Comparison of ENCODE assay signal across 8 mouse cellular contexts in the genomic region with DNA sequence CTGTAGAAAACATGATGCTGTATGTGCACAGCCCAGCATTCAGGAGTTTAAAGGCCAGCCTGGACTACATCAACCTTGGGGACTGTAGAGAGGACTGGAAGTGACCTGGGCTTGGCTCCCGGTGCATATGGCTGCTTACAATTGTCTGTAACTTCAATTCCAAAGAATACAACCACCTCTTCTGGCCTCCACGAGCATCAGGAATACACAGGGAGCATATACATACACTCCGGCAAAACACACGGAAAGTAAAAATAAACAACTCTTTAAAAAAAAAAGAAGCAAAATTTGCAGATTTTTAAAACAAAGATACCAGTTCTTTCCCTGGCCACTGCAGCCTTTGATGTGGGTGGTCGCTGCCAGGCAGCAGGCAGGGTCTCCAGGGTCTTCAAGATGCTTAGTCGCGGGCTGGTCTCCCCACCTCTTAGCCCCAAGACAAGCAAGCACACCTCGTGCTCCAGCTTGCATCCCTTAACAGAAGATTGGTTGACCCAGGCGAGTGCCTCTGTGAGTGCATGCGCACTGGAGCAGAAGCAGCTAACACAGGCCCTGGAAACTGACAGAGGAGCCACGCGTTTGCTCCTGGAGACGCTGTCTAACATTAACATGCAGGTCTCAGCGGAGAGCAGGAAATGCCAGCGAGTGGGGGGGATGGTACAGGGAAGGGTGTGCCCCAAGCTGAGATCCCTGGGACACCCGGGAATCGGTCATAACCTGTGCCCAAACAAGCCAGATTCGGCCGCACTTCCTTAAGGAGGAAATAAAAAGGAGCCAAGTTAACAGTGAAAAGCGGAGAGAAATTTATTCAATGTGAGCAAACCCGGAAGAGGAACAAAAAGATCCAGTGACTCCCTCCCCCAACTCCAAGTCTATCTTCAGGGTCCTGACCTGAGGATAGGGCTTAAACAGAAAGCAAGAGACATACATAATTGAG. TPM values are rescaled to one million over a fixed set of nuclear protein-coding genes. Genes with fewer than 3 reads are reported as not detected.
DNase-seq lines count a peak whose midpoint lies in the region; ATAC-seq lines count a peak whose summit lies in the region.

No protein-coding gene starts in this region.

- H3K4me1 ChIP-seq in hindbrain, embryonic 13.5 days (replicated peaks), result peaks cover 23% of the 10 kb centered on the region

- peak; percentile 66; the same call in 1 of the 2 replicates for ATAC-seq in hindbrain, embryonic 13.5 days (ENCODE audit: low FRiP score)

- H3K9me3 ChIP-seq in hindbrain, embryonic 13.5 days, result no peaks in the 10 kb centered on the region

- peak overlapping the region; percentile 66 for H3K9ac ChIP-seq in hindbrain, embryonic 13.5 days

- peak overlapping the region; percentile 78 for H3K27ac ChIP-seq in hindbrain, embryonic 13.5 days

- no peaks in the 10 kb centered on the region for H3K36me3 ChIP-seq in hindbrain, embryonic 13.5 days

- peak; percentile 39 for DNase-seq in Muller cell, postnatal 12 days (ENCODE audit: inconsistent ontology term)
- DNase-seq in cerebellum, adult 9-11 months, result peak; percentile 59
- peak; percentile 43 to 58 for DNase-seq in frontal cortex, postnatal 25 days (ENCODE audit: low spot score in 2 of 2)
- peak; percentile 61 to 69 for DNase-seq in layer of hippocampus, postnatal 10 days (ENCODE audit: low spot score in 2 of 2)
- peak; percentile 90 for DNase-seq in lung, postnatal 10 days
- DNase-seq in ovary, postnatal 36 days (ENCODE audit: low spot score), result peak; percentile 73
- DNase-seq in thymus, postnatal 14 days, result peak; percentile 86

- no peaks in the 10 kb centered on the region; the same call in 1 of the 2 replicates for H3K27me3 ChIP-seq in hindbrain, embryonic 13.5 days

- 14% methylated on average over 21 of the region's 21 CpGs for WGBS in hindbrain, embryonic 13.5 days

- H3K4me3 ChIP-seq in hindbrain, embryonic 13.5 days, result peak overlapping the region; percentile 31

- H3K4me2 ChIP-seq in hindbrain, embryonic 13.5 days, result peak overlapping the region; percentile 54

RNA-seq across cellular contexts. Expression of a gene that starts 52.0 kb away (rescaled TPM):
- not detected in 2 replicates for polyA plus RNA-seq in hindbrain, embryonic 13.5 days (2015; fragmentation: Nextera tagmentation; extraction: Ambion mirVana)
- total RNA-seq in layer of hippocampus, postnatal 10 days (2021), result under 1 TPM; 0.18 to 0.48 TPM

Comparison
In these comparisons a context has a peak if more than half of its experiments do, and no peak if none do; other contexts are left out.
1. Peak in every context shown above with its lines: DNase-seq, ATAC-seq, H3K4me3 ChIP-seq and H3K27ac ChIP-seq.
2. DNase-seq: peak in every context shown above with its lines; median percentile 90 in lung, postnatal 10 days; 86 in thymus, postnatal 14 days; 73 in ovary, postnatal 36 days; 65 in layer of hippocampus, postnatal 10 days; 59 in cerebellum, adult 9-11 months; 50 in frontal cortex, postnatal 25 days; 39 in Muller cell, postnatal 12 days.